Mouse (Mus musculus) kidney, adult 11 months (tissue): ENCODE data around the gene Vps8.

Experiments
- DNase-seq: peaks from one replicate; pipeline ENCODE4 v3.0.0; 2022

The Vps8 gene

DNA sequence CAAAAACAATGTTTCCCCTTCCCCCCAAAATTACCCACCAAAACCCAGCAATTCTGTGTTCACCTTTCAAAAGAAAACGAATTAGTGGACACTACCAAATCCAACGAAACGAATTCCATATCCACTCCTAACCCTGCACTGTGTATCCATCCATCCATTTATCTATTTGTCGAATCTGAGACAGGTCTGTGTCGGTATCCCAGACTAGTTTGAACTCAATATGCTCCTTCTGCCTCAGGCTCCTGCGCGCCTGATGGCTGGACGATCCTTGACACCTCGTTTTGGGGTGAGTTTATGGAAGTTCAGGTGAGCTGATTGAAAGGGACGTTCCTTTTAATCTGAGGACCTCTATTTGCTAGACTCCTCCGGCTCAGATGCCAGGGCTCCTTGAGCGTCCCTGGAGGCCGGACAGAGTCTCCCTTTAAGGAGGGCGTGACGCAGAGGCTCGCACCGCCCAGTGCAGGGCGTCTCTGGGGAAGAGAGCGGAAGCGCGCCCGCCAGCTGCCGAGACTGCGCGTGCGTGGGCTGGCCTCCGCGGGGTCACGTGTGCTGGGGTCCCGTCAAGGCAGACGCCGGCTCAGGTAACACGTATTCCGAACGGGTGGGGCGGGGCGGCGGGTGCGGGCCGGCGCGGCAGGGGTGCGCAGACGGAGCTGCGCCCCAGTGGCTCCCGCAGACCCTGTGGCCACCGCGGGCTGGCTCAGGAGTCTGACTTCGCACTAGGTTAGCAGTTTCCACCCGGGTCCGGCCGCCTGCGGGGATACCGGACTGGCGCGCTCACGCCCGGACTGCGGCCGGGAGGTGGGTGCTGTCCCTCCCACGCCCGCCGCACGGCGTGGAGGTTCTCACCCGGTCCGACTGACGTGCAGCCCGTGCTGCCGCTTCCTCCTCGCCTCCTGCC lies at the start of gene Vps8:
Gene Vps8 (plus strand): TSS at position 474 of the 901 bp plus-strand sequence.
- peak; percentile 91 for DNase-seq

DNA sequence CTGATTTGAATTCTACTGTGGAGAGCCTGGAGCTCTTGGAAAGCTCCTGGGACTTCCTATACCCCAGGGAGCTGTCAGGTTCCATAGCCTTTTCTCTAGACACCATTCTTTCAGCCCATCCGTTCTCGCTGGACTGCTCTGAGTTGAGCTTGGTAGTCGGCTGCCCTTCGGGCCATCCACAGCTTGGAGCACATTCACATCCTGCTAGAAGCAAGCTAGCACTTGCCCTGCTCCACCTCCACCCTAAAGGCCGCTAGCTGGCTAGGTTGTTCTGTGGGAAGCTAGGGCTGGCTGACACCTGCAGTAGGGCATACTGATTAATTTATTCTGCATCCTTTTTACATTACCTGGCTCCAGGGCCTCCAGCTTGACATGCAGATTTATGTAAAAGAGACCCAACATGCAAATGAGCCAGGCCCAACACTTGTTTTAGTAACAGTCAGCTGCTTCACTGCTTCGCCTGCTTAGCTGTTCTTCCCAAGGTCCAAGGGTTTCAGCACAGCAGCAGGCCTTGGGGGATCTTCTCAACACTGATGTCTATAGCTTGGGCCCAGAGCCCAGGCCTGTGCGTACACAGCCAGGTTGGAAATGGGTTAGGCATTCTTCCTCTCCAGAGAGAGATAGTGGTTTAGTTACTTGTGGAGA lies 49.5 kb upstream of the Vps8 start:
- no peak for DNase-seq

DNA sequence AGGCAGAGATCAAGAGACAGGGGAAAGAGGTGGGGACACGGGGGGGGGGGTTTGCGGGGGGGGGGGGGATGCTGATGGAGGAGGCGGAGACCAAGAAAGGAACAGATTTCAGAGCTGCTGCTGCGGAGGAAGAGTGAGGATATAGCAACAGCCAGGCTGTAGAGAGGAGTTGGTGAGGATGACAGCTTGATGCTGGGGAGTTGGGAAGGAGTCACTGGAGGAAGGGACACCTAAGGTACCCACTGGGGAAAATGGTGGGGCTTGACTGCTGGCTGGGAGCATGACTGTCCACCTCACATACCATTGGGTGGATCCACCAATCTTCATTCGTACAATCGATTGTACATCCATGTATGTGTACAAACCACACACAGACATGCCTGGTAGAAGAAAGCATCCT lies 48.9 kb upstream of the Vps8 start:
- no peak for DNase-seq

DNA sequence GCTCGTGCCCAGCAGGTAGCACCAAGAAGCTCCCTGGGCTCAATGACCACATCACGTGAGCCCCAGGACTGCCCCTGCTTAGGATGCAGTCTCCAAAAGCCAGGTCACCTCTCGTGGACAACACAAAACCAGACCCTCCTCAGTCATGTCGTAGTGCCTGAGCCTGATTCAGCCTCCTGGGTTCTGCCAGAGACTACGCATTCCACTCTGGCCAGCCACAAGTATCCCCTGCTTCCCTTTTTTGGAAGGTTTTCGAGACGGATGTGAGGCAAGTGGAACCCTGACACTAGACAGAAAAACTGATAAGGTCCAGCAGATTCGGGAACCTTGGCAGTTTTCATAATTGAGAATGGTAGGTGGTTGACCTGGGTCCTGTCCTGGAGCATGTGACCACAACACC lies 47.8 kb upstream of the Vps8 start:
- no peak for DNase-seq

DNA sequence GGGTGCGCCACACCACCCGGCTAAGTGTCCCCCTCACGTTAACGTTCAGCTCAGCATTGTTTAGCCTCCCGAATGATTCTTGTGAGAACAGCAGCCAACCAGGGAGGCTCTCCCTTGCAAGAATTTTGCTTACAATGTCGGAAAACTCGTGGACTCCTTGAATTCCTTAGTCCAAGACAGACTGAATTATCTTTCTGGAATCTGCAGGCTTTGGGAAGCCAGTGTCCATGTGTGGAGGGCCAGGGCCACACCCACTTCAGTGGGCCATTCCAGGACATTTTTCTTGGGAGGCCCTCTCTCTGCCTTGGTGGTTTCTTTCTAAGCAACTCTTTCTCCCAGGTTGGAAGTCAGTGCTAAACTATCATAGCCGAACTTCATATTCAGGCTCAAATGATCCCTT lies 46.6 kb upstream of the Vps8 start:
- no peak for DNase-seq

DNA sequence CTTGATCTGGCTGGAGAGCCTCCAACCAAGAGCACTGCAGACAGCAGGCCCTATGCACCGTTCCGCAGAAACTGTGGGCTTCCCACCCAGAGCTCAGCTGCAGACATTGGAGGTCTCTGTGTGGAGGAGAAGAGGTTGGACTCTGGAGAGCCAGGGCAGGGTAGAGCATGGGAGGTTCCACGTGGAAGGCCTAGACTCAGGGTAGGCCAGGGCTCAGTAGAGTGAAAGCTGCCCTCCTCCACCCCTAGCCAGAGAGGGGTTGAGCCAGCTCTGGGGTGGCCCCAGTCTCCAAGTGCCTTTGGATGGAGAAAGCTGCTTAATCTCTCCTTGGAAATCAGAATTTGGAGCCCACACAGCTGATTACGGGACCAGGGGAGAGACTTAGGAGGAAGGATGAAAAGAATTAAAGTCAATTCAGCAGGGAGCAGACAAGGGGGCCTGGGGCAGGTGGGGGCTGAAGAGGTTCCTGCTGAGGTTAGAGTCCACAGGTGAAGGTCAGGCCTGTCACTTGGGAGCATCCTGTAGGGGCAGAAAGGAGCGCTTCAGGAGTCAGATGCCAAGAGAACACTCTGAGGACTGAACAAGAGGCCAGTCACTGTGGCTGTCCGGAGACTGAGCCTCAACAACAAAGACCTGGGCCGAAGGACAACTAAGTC lies 45.8 kb upstream of the Vps8 start:
- DNase-seq: no peak

DNA sequence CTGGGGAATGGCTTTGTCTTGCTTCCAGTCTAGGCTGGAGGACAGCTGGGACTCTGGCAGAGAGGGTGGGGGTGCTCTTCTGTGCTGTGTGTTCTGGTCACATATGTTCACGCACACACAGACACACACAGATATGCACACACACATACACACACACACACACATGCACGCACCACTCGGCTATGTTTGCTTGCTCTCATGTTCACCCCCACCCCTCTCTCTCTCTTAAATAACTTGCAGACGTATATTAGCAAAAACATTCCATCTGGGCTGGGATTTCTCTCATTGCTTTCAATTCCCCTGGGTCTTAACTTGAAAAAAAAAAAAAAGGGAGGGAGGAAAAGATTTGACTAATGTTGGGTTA lies 45.3 kb upstream of the Vps8 start:
- DNase-seq: no peak

DNA sequence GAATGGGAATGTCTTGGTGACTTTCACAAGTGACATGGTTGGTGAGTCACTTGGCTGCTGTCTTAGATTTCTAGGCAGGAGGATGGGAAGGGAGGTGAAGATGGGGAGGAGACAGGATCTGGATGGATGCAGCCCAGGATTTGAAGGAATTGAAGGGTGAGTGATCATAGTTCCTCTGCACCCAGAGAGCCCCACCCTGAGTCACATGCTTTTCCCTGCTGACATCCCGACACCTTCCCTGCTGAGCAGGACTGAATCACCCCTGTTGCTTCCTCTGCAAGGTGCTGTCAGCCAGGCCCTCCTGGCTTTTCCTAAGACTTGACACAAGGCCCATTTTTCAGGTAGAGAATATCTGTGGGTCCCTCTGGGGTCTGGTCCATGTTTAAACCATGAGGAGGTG lies 41.4 kb upstream of the Vps8 start:
- no peak for DNase-seq

DNA sequence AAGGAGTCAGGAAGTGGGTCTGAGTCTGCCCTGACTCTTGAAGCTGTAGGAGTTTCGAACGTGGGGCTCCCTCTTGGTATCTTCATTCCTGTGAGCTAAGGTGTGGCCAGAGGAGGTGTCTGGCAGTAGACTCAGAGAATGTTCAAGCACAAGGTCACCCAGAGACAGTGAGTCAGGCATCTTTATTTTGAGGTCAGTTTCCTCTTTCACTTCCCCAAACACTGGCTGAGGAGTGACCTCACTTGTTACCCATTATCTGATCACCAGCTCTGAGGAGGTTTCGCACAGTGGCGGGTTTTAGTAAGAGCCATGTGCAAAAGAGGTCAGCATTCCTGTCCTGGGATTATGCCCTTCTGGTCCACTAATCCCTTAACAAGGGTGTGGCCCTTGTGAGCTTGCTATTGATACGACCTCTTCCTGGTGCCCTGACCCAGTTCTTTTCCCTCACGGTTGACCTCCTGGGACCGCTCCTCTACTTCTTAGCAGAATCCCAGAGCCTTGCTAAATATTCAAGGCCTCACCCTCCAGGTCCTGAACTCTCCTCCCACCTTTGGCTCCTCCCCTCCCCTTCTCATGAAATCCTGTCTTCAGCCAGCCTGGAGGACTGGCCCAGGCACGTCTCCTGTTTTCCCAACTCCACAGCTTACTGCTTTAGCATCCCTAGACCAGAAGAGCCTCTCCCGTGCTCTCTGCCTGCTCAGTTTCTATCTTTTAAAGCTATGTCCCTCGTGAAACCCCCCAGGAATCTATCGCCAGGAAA lies 40.6 kb upstream of the Vps8 start:
- DNase-seq: no peak

DNA sequence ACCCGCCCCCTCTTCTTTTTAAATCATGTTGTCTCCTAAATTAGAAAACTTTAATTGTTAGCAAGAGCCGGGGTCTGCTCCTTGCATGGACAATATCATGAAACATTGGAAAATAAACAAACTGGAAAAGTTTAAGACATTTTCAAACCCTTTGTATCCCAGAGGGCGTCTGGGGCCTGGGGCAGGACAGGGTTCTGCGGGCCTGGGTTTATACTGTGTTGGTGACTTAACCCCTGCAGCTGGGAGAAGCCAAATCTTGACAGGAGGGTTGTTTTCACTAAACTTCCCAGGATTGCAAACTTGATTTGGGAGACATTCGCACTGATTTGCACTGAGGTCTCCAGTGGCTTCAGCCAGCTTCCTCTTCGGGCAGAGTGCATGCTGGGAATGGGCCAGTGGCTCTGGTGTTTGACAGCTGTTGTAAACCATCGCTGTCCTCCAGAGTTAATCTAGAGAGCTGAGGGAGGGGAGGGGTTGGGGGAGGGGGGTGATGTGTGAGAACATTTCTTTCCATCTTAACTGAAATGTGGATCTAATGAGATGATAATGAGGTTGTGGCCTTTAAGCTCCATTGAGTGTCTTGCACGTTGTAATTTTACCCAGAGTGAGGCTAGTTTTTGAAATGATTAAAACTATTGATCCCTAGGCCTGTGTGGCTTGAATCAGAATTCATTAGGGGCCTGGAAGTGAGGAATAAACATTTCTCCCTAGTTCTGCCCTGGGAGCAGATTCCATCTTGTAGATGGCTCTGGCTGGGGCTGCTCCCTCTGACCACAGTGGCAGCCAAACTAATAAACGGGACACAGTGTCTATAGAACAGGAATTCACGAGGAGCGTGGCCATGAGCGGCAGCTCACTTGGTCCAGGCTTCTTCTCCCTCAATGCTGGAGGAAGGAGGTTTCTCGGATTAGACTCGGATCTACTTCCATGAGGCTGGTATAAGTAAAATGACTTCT lies 36.7 kb upstream of the Vps8 start:
- peak; percentile 19 for DNase-seq

DNA sequence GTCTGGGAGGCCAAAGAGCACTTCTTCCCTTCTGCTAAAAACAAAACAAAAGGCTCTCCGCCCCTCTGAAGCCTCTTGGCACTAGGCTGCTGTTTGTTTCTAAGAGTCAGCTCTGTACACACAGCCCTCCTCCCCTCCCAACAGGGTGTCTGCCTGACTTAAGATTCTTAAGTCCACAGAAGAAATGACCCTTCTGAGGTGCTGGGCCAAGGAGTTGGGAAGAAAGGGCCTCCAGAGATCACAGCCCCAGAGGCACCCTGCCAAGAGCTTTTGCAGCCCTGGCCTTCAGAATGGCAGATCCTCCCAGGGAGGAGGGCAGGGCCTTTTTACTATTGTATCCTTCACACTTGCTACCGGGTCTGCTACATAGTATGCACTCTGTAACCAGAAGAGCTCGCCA lies 33.6 kb upstream of the Vps8 start:
- DNase-seq: peak; percentile 25

DNA sequence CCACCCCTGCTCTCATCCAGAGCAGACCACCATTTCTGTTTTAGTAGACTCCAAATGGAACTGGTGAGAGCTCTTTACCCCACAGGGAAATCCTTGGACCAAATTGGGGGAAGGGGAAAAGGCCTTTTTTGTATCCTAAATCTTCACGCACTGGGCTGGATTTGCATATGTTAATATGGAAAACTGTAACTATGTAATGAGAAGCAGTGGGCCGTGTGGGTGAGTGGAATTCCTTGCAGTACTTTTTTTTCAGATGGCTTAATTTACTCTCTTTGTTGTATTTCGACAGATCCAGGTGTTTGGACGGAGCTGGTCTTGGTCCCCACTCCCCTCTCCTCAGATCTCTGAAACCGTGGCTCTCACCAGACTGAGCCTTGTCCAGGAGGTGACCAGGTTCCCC lies 32.2 kb upstream of the Vps8 start:
- no peak for DNase-seq

DNA sequence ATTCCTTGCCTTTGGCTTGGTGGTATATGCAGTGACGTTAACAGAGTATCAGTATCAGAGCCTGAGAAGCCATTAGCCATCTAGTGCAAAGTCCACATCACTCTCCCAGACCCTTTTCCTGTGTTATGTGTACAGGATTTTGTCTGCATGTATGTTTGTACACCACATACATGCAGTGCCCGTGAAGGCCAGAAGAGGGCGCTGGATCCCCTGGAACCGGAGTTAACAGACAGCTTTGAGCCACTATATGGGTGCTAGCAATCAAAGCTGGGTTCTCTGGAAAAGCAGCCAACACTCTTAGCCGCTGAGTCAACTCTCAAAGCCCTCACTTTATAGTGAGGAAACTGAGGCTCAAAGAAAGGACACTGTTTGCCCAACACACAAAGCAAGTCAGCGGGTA lies 30.8 kb upstream of the Vps8 start:
- no peak for DNase-seq

DNA sequence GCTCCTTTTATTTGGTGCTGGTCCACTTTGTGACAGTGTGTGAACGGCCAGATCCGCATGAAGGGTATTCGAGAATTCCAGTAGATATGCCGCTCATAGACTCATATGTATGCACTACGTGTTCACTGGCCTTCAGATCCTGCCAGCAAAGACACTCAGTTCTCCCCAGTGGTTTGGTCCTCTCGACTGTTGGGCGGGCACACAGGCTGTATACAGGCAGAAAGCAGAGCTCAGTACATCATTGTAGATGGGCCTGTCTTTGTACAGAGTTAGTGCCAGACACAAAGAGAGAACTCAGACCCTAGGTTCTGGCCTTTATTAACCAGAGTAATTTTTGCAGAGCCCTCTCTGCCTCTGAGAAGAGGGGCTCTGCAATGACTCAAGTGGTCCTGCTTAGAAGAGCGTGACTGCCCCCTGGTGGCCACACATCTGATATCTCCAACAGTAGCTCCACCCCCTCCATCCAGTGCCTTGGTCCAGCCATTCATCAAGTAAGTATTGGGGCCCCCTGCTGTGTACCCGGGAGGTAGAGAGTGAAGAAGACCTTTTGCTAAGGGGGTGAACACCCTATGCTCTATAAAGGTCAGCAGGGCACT lies 30.3 kb upstream of the Vps8 start:
- DNase-seq: peak; percentile 71

DNA sequence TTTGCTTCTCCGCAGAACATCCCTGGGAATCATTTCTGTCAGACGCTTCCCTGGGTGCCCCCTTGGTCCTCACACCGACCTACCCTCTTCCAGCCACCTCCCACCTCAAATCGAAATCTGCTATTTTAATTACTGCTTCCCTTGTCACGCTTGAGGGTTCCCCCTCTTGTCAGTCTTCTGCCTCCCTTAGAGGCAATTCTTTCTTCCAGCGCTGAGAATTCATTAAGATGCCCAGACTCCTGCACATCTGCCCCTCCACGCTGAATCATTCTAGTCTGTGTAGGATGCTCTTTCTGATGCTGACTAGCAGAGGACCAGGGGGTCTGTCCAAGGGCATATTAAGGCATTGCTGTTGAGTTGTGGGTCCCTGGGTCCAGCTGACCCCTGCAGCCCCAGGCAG lies 27.4 kb upstream of the Vps8 start:
- DNase-seq: no peak

DNA sequence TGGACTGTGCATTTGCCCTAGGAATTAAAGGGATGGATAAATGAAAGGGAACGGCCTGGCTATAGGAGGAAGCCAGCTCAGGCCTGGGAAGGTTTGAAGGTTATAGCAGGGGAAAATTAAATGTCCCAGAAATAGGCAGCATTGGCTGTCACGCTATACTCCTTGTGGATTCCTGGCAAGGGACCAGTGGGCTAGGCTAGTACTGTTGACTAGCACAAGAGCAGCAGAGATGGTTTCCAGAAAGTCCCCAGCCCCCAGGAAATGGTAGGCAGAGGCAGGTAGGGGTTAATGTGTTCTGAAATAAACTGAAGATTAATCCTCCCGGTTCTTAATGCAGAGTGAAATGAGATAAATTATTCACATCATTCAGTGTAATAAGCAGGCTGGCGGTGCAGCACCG lies 25.2 kb upstream of the Vps8 start:
- no peak for DNase-seq

DNA sequence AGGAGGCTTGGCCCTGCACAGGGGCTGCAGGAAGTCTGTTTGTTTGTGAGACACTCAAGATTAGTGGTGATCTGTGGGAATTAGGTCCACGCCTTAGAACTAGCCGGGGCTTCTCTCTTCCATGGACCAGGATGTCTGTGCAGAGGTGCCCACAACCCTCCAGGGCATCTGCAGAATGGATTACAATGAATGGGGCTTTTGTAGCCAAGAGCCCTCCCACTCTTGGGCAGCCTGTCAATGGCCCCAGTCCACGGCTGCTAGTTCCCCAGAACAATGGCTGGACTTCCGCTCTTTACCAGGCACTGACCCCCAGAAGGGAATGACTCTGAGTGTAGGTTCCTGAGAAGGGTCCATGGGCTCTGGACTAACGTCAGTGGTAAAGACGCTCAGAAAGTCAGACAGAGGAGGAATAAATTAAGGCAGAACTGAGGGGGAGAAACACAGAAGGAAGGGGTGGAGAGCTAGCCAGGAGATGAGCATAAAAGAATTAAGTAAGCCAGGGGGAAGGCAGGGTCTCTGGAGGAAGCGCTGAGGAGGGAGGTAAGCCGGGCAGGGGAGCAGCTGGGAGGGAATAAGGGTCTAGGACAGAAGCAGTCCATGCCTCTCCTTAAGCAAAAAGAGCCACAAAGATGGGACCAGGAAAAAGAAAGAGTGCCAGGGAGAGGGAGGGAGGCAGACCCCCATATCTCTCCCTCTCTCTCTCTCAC lies 24.4 kb upstream of the Vps8 start:
- DNase-seq: no peak

DNA sequence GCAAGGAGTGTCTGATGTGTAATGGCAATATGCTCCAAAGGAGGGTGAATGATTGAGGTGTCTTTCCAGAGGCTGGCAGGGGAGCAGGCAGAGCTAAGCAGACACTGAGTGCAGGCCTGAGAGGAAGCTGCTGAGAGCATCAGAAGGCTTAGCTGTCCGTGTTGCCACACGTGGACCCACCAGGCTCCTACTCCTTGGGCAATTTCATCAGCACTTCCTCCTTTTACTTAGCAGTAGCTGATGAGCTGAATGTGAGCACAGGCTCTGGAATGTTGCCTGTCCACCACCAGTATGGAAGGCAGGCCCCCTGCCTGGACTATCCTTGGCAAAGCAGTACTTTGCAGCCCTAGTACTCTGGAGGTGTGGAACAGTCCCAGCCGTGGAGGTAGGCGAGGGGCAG lies 23.0 kb upstream of the Vps8 start:
- no peak for DNase-seq

DNA sequence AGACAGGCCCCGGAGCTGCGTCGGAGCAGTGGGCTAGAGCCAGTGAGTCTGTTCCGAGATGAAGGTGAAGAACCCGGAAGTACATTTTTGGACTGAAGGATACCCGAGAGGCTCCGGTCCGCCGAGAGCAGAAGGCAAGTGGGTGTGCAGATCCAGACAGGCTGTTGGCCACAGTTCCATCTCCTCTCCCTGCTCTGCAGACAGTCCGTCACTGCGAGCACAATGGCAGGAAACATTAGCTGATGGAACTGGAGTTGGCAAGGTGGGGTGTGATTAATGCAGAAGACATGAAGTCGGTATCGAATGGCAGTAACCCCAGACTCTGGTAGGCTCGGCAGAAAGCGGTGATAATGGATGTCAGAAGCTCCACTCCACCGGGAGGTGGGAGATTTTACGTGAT lies 20.9 kb upstream of the Vps8 start:
- DNase-seq: peak; percentile 22

DNA sequence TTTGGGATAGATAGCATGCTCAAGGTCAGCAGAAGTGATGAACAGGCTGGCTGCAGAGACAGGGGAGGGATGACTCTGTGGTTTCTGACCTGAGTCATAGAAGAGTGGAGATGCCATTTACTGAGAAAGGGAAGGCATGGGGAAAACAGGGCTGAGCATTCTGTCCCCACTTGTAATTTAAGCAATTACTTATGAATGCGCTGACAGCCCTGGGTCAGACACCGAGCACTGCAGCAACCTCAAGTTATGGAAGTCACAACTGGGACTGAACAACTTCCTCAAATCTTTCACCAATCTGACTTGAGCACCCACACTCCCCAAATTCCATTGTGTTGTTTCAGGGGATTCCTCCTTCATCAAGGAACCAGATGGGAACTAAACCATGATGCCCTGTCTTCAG lies 19.5 kb upstream of the Vps8 start:
- no peak for DNase-seq

DNA sequence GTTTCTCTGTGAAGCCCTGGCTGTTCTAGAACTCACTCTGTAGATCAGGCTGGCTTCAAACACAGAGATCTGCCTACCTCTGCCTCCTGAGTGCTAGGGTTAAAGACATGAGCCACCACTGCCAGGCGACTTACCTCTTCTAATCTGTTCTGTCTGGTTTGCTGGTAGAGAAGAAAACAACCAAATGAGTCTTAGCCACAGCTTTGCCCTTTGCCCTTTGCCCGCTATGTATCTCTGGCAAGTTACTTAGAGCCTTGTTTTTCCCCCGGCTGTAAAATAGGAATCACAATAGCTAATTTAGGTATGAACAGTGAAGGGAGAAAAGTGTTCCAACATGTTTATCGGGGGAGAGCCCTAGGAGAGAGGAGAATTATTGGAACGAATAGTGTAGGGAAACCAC lies 18.3 kb upstream of the Vps8 start:
- peak; percentile 34 for DNase-seq
